Mouse (Mus musculus): Measurements from ENCODE around the gene Fxyd5.

Gene Fxyd5

GRCm38 (mm10) chr7:31063074-31063560 is 20.8 kb upstream of the Fxyd5 start:
- no peak for DNase-seq (ENCODE audit: low spot score in 2 of 2)

- DNase-seq (ENCODE audit: low spot score in 2 of 2), result no peak
Measured at GRCm38 (mm10) chr7:31060621-31061010, 18.3 kb upstream of the Fxyd5 start.

- DNase-seq (ENCODE audit: low spot score in 2 of 2), result no peak
Measured at GRCm38 (mm10) chr7:31059919-31060620, 17.8 kb upstream of the Fxyd5 start.

- DNase-seq (ENCODE audit: low spot score in 2 of 2), result peak; percentile 64 to 80
Measured at GRCm38 (mm10) chr7:31059108-31059507, 16.8 kb upstream of the Fxyd5 start, which contains the start of gene Lgi4. Lgi4 (plus strand) TSS chr7:31059342.

GRCm38 (mm10) chr7:31058211-31058610 is 15.9 kb upstream of the Fxyd5 start:
- no peak for DNase-seq (ENCODE audit: low spot score in 2 of 2)

- no peak for DNase-seq (ENCODE audit: low spot score in 2 of 2)
Measured at GRCm38 (mm10) chr7:31057730-31058129, 15.4 kb upstream of the Fxyd5 start.

- no peak for DNase-seq (ENCODE audit: low spot score in 2 of 2)
Measured at GRCm38 (mm10) chr7:31057071-31057470, 14.8 kb upstream of the Fxyd5 start, which contains the start of gene Fxyd1. Fxyd1 (minus strand) TSS chr7:31057199.

GRCm38 (mm10) chr7:31056448-31056847 is 14.2 kb upstream of the Fxyd5 start:
- no peak for DNase-seq (ENCODE audit: low spot score in 2 of 2)

- DNase-seq (ENCODE audit: low spot score in 2 of 2), result no peak
Measured at GRCm38 (mm10) chr7:31055883-31056282, 13.6 kb upstream of the Fxyd5 start.

- DNase-seq (ENCODE audit: low spot score in 2 of 2), result no peak
Measured at GRCm38 (mm10) chr7:31055354-31055824, 13.1 kb upstream of the Fxyd5 start.

GRCm38 (mm10) chr7:31054661-31055320 is 12.5 kb upstream of the Fxyd5 start:
- no peak for DNase-seq (ENCODE audit: low spot score in 2 of 2)

GRCm38 (mm10) chr7:31053882-31054447 is 11.7 kb upstream of the Fxyd5 start:
- no peak for DNase-seq (ENCODE audit: low spot score in 2 of 2)

GRCm38 (mm10) chr7:31052636-31053434 is 10.6 kb upstream of the Fxyd5 start:
- DNase-seq (ENCODE audit: low spot score in 2 of 2), result no peak

GRCm38 (mm10) chr7:31052251-31052635 is 10.0 kb upstream of the Fxyd5 start:
- DNase-seq (ENCODE audit: low spot score in 2 of 2), result no peak

GRCm38 (mm10) chr7:31051321-31052021 is 9.2 kb upstream of the Fxyd5 start, which contains the start of gene Fxyd7:
Fxyd7 (minus strand) TSS chr7:31051467.
- no peak for DNase-seq (ENCODE audit: low spot score in 2 of 2)

GRCm38 (mm10) chr7:31050921-31051320 is 8.6 kb upstream of the Fxyd5 start:
- no peak for DNase-seq (ENCODE audit: low spot score in 2 of 2)

GRCm38 (mm10) chr7:31050487-31050886 is 8.2 kb upstream of the Fxyd5 start:
- no peak for DNase-seq (ENCODE audit: low spot score in 2 of 2)

- no peak for DNase-seq (ENCODE audit: low spot score in 2 of 2)
Measured at GRCm38 (mm10) chr7:31049846-31050281, 7.6 kb upstream of the Fxyd5 start.

GRCm38 (mm10) chr7:31049135-31049845 is 7.0 kb upstream of the Fxyd5 start:
- no peak for DNase-seq (ENCODE audit: low spot score in 2 of 2)

- DNase-seq (ENCODE audit: low spot score in 2 of 2), result peak; percentile 73 to 74
Measured at GRCm38 (mm10) chr7:31041662-31042315, 492 bp downstream of the Fxyd5 start.

Data from natural killer cell, adult 2 months (primary cell).